9 mouse cellular contexts compared by ENCODE assay signal in the genomic region with DNA sequence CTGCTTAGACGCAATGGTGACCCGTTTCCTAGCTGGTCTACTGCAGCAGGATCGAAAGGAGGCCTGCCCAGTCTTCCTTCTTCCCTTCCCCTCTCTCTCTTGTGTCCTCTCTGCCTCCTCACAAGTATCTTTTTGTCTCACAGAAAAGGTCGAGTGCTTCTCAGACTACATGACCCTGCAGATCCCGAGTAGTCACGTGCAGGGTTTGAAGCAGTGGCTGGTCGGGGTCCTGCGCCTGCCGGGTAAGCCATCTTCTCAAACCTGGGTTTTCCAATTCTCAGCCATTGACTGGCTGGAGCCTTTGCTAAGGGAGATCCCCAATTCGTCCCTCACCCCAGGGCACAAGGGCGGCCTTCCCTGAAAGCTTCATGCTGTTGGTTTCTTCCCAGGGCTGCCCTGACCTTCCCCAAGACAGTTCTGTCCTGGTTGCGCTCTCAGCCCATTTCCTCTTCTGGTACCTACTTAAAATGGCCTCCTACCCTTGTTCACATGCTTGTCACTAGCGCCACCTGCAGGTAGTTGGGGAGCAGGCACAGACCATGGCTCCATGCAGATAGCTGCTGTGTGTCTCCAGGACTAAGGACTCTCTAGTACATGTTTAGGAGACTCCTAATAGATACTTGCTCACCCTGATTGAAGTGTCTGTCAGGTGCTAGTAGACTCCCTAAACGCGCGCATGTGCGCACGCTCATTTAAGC. TPM values are rescaled to one million over a fixed set of nuclear protein-coding genes. Genes with fewer than 3 reads are reported as not detected.
A peak's percentile ranks its signal among the peaks of the same experiment; 100 is the strongest.
DNase-seq lines count a peak whose midpoint lies in the region; ATAC-seq and TF ChIP-seq lines count a peak whose summit lies in the region.
"Had no signal": no experiment of that assay in that cellular context is flagged by ENCODE, and none has a peak within 500 bp of the region (broad histone marks: within the 10 kb centered on the region; RNA-seq: fewer than 3 reads in every experiment).

No protein-coding gene starts in this region.

- intact Hi-C loops in left cerebral cortex, postnatal 36 days (cut with DNase I): no loop called here

- peaks cover 2 to 3% of the 10 kb centered on the region in 2 experiments for H3K4me1 ChIP-seq in ES-E14 (ENCODE audit: control insufficient read depth in 2 of 2, insufficient read depth in 2 of 2, low read length in 2 of 2, poor library complexity in 1 of 2)

- no peak overlapping the region for H3K4me3 ChIP-seq in layer of hippocampus, adult 2 months
- H3K4me3 ChIP-seq in ES-E14 (ENCODE audit: insufficient read depth in 1 of 2, low read depth in 1 of 2, low read length in 2 of 2, poor library complexity in 1 of 2, severe bottlenecking in 1 of 2): peak overlapping the region; percentile 15 to 41; a peak in 3 of 4 replicates
- H3K4me3 ChIP-seq: neural tube, embryonic 12.5 days had no signal

- H3K36me3 ChIP-seq in ES-E14 (ENCODE audit: control insufficient read depth, insufficient read depth, low read length, poor library complexity, severe bottlenecking): no peaks in the 10 kb centered on the region
- H3K36me3 ChIP-seq: neural tube, embryonic 12.5 days had no signal

- in situ Hi-C loops in ES-E14 (cut with MboI; ENCODE audit: low sequenced_read_pairs in 2 of 2, unreplicated experiment in 2 of 2): no loop called here

- H3K27ac ChIP-seq in layer of hippocampus, adult 2 months: no peak overlapping the region
- peak overlapping the region; percentile 84 for H3K27ac ChIP-seq in ES-E14 (ENCODE audit: insufficient read depth, low read depth, low read length, poor library complexity, severe bottlenecking)
- H3K27ac ChIP-seq: neural tube, embryonic 12.5 days had no signal

- no peaks in the 10 kb centered on the region for H3K9me3 ChIP-seq in ES-E14 (ENCODE audit: control insufficient read depth, insufficient read depth, low read depth, low read length)
- H3K9me3 ChIP-seq: neural tube, embryonic 12.5 days had no signal

- TF ChIP-seq CTCF in layer of hippocampus, adult 2 months (conservative IDR thresholded peaks at IDR 0.05): peak; percentile 62

- peak overlapping the region; percentile 63 for H3K9ac ChIP-seq in ES-E14 (ENCODE audit: insufficient read depth, low read depth, low read length, poor library complexity, severe bottlenecking)
- H3K9ac ChIP-seq: neural tube, embryonic 12.5 days had no signal

- ATAC-seq in megakaryocyte progenitor cell, adult 5-6 weeks (replicated peaks; ENCODE audit: poor library complexity): peak; percentile 89

- DNase-seq in layer of hippocampus, adult 2 months (ENCODE audit: low spot score in 2 of 2): no peak
- no peak for DNase-seq in layer of hippocampus, adult 18-20 months (ENCODE audit: low spot score in 2 of 2)
- peak; percentile 83 for DNase-seq in ES-E14 (ENCODE audit: low read depth, low spot score)
- peak; percentile 53 to 59 for DNase-seq in adrenal gland, postnatal 36 days
- peak; percentile 52 to 70 for DNase-seq in kidney, adult 8-10 months
- DNase-seq in left cerebral cortex, postnatal 36 days (ENCODE audit: low spot score in 2 of 2): no peak
- no peak for DNase-seq in gastrocnemius, postnatal 10 days

TF ChIP-seq in ES-E14, 5 proteins besides CTCF, POLR2A, EP300 and RAD21:
- TF ChIP-seq HCFC1 (IDR thresholded peaks at IDR 0.05; ENCODE audit: borderline replicate concordance, insufficient read depth, low read length): no peak
- TF ChIP-seq CHD2 (IDR thresholded peaks at IDR 0.05; ENCODE audit: low read depth, low read length): no peak
- no peak for TF ChIP-seq MAFK (IDR thresholded peaks at IDR 0.05; ENCODE audit: insufficient read depth, low read depth, low read length)
- TF ChIP-seq ZC3H11A (IDR thresholded peaks at IDR 0.05; ENCODE audit: borderline replicate concordance, low read depth, low read length): peak; percentile 47
- no peak for TF ChIP-seq ZNF384 (IDR thresholded peaks at IDR 0.05; ENCODE audit: low read depth, low read length)

RNA-seq across cellular contexts. Expression of a gene that starts 11.7 kb away (rescaled TPM):
- not detected for total RNA-seq in layer of hippocampus, adult 2 months (2021)
- total RNA-seq in layer of hippocampus, adult 18-20 months (2021): not detected
- 0.13 TPM in 1 of 2 replicates, not detected in the other for total RNA-seq in ES-E14 (2012; rRNA removed)
- total RNA-seq in adrenal gland, postnatal 36 days (2021): not detected
- total RNA-seq in megakaryocyte progenitor cell, adult 5-6 weeks (2015): not detected in 2 replicates
- not detected in 2 replicates for total RNA-seq in megakaryocyte progenitor cell, adult 5-6 weeks (2017)
- total RNA-seq in left cerebral cortex, postnatal 36 days (2021): not detected
- total RNA-seq in gastrocnemius, postnatal 10 days (2021): 1 to 10 TPM; 6.9 to 8.6 TPM

RNA-seq across cellular contexts. Expression of a gene that starts 28.0 kb away (rescaled TPM):
- total RNA-seq in layer of hippocampus, adult 2 months (2021): 100 to 1,000 TPM; 233 to 237 TPM
- 100 to 1,000 TPM; 195 to 227 TPM for total RNA-seq in layer of hippocampus, adult 18-20 months (2021)
- total RNA-seq in ES-E14 (2012; rRNA removed): 229 and 259 TPM in 2 replicates
- 100 to 1,000 TPM; 233 to 286 TPM for total RNA-seq in adrenal gland, postnatal 36 days (2021)
- total RNA-seq in megakaryocyte progenitor cell, adult 5-6 weeks (2015): 300 and 381 TPM in 2 replicates
- 512 and 640 TPM in 2 replicates for total RNA-seq in megakaryocyte progenitor cell, adult 5-6 weeks (2017)
- 100 to 1,000 TPM; 151 to 208 TPM for total RNA-seq in left cerebral cortex, postnatal 36 days (2021)
- total RNA-seq in gastrocnemius, postnatal 10 days (2021): 100 to 1,000 TPM; 130 to 172 TPM

RNA-seq across cellular contexts. Expression of a gene that starts 52.5 kb away (rescaled TPM):
- 1 to 10 TPM; 3.8 to 5.4 TPM for total RNA-seq in layer of hippocampus, adult 2 months (2021)
- total RNA-seq in layer of hippocampus, adult 18-20 months (2021): 1 to 10 TPM; 3.4 to 3.9 TPM
- 3.7 and 5.9 TPM in 2 replicates for total RNA-seq in ES-E14 (2012; rRNA removed)
- 1 to 10 TPM; 1.1 to 1.6 TPM for total RNA-seq in adrenal gland, postnatal 36 days (2021)
- not detected in 2 replicates for total RNA-seq in megakaryocyte progenitor cell, adult 5-6 weeks (2015)
- 0.04 TPM in 1 of 2 replicates, not detected in the other for total RNA-seq in megakaryocyte progenitor cell, adult 5-6 weeks (2017)
- 1 to 10 TPM; 1.5 to 5.5 TPM for total RNA-seq in left cerebral cortex, postnatal 36 days (2021)
- under 1 TPM; 0.16 to 0.54 TPM for total RNA-seq in gastrocnemius, postnatal 10 days (2021)

Comparison
In these comparisons a context has a peak if more than half of its experiments do, and no peak if none do; other contexts are left out.
1. DNase-seq: peak in ES-E14 (single experiment), adrenal gland, postnatal 36 days (2 of 2) and kidney, adult 8-10 months (2 of 2); none in layer of hippocampus, adult 2 months (0 of 2), layer of hippocampus, adult 18-20 months (0 of 2), left cerebral cortex, postnatal 36 days (0 of 2) and gastrocnemius, postnatal 10 days (single experiment).